Mouse (Mus musculus) ovary, adult 18-20 months (tissue): ENCODE data around the gene Sp1.

Source experiments
- DNase-seq: peaks from one replicate; pipeline ENCODE4 v3.0.0; 2022; ENCODE audit warnings: low spot score, mixed read lengths

Sp1 gene

GRCm38 (mm10) chr15:102473246-102473645 lies 67.3 kb downstream of the Sp1 start:
- DNase-seq = no peak

DNA sequence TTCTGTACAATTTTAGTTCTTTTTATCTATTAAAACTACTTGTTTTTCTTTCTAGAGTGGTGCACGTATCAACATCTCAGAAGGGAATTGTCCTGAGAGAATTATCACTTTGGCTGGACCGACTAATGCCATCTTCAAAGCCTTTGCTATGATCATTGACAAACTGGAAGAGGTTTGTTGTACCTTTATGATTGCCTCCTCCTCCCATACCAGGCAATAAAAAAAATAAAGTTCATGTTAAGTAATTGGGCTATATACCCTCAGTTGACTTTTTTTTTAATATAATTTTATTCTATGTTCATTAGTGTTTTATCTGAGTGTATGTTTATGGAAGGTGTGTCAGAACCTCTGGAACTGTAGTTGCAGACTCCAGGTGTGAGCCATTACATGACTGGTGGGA lies 68.6 kb downstream of the Sp1 start:
- no peak for DNase-seq

DNA sequence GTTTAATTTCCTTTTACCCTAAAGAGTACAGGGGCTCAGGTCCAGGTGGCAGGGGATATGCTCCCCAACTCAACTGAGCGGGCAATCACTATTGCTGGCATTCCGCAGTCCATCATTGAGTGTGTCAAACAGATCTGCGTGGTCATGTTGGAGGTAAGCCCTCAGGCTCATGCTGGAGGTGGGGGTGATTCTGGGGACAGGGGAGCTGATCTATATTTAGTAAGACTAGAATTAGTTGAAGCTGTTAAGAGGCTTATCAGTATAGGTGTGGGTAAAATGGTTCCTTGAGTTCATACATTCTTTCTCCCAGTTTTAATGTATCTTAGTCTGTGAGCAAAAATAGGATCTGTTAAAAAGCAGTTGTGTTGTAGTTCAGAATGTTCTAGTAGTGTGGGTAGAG lies 77.2 kb downstream of the Sp1 start:
- DNase-seq = no peak

GRCm38 (mm10) chr15:102485853-102486252 lies 79.9 kb downstream of the Sp1 start:
- DNase-seq = no peak
